Mouse (Mus musculus): ENCODE data around the gene Ptpn1.

The Ptpn1 gene

GRCm38 (mm10) chr2:167947251-167947650 is 15.4 kb downstream of the Ptpn1 start:
- DNase-seq (ENCODE audit: low spot score in 2 of 2), result no peak

GRCm38 (mm10) chr2:167948047-167948446 is 16.2 kb downstream of the Ptpn1 start:
- DNase-seq (ENCODE audit: low spot score in 2 of 2), result no peak

GRCm38 (mm10) chr2:167948557-167948956 is 16.7 kb downstream of the Ptpn1 start:
- no peak for DNase-seq (ENCODE audit: low spot score in 2 of 2)

DNA sequence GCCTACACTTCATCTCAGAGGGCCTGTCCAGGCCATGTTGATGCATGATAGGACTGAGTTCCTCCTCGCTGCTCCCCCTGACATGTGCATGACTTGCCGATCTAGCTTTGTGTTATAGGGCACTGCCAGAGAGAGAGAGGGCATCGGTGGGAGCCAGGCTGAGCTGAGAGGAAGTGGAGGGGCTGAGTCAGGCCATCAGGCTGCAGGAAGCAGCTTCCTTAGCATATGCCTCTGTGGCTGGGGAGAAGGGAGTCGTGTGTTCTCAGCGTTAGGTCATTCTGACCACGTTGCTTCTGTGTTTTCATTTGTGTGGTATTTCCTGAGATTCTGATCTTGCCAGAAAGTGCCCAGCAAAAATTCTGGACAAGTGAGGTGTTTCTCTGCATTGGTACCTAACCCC is 17.4 kb downstream of the Ptpn1 start:
- no peak for DNase-seq (ENCODE audit: low spot score in 2 of 2)

- no peak for DNase-seq (ENCODE audit: low spot score in 2 of 2)
Observed at GRCm38 (mm10) chr2:167949808-167950207, 18.0 kb downstream of the Ptpn1 start.

DNA sequence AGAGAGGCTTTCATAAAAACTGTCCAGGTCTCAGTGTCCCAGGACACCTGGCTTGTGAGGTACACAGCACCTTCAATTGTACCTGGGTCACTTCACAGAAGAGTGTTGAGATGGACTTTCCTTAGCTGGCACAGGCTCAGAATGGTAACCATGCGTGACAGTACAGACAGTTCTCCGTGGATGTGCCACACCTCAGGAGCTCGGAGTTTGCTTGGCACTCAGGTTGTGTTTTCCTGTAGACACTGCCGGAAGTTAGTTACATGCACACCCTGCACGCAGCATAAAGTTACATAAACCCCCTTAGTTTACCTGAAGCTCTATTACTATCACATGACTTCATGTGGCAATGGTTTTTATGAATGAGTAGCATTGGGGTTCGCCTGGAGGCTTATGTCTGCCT is 18.8 kb downstream of the Ptpn1 start:
- no peak for DNase-seq (ENCODE audit: low spot score in 2 of 2)

- no peak for DNase-seq (ENCODE audit: low spot score in 2 of 2)
Observed at GRCm38 (mm10) chr2:167951301-167952211, 19.7 kb downstream of the Ptpn1 start.

- DNase-seq (ENCODE audit: low spot score in 2 of 2), result no peak
Observed at GRCm38 (mm10) chr2:167953819-167954218, 22.0 kb downstream of the Ptpn1 start.

DNA sequence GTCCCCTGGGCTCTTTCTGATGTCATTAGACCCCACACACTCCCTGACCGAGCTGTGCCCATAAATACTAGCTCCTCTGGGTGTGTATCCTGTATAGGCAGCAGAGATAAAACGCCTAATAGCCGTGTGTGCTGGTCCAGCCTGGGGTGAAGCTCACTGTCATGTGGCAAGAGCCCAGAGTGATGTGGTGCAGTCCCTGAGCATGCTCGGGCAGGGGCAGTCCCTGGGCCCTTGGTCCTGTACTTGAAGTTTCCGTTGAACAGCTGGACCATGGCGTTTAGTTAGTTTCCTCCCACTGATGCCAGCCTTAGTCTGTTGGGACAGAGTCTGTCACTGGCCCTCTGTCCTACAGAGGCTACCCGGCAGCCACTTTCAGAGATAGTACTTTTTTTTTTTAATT is 23.1 kb downstream of the Ptpn1 start:
- DNase-seq (ENCODE audit: low spot score in 2 of 2), result no peak

DNA sequence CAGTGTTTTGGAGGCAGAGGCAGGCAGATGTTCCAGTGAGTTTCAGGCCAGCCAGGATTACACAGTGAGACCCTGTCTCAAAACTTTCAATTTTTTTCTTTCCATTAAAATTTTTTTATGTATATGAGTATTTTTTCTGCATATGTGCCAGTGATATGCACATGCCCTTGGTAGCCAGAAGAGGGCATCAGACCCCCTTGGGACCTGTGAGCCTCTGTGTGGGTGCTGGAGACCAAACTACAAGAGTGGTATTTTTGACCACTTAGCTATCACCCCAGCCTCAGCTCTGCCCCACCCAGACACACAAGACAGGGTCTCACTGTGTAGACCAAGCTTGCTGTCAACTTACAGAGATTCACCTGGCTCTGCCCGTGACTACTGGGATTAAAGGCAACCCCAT is 25.7 kb downstream of the Ptpn1 start:
- no peak for DNase-seq (ENCODE audit: low spot score in 2 of 2)

GRCm38 (mm10) chr2:167958082-167958788 is 26.4 kb downstream of the Ptpn1 start:
- no peak for DNase-seq (ENCODE audit: low spot score in 2 of 2)

- peak in 1 of 2 experiments; percentile 50 for DNase-seq (ENCODE audit: low spot score in 2 of 2)
Observed at GRCm38 (mm10) chr2:167958843-167959242, 27.0 kb downstream of the Ptpn1 start.

GRCm38 (mm10) chr2:167959384-167959911 is 27.6 kb downstream of the Ptpn1 start:
- no peak for DNase-seq (ENCODE audit: low spot score in 2 of 2)

- DNase-seq (ENCODE audit: low spot score in 2 of 2), result no peak
Observed at GRCm38 (mm10) chr2:167959996-167960395, 28.1 kb downstream of the Ptpn1 start.

DNA sequence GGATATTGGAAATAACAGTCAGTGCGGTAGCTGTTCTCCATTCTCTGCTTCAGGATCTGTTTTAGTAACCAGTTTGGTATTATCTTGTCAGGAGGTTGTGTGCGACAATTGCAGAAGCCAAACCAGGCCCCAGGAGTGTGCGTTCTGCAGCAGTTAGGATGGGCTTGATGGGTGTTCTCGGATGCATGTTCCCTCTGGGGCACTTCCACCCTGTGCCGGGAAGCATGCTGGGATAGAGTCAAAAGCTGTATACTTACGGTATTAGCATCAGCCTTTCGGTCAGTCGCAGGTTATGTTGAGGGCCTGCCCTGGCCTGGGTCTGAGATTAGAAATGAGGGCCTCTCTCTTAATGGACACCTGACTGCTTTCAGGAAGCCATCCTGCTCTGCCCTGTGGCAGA is 28.7 kb downstream of the Ptpn1 start:
- DNase-seq (ENCODE audit: low spot score in 2 of 2), result no peak

DNA sequence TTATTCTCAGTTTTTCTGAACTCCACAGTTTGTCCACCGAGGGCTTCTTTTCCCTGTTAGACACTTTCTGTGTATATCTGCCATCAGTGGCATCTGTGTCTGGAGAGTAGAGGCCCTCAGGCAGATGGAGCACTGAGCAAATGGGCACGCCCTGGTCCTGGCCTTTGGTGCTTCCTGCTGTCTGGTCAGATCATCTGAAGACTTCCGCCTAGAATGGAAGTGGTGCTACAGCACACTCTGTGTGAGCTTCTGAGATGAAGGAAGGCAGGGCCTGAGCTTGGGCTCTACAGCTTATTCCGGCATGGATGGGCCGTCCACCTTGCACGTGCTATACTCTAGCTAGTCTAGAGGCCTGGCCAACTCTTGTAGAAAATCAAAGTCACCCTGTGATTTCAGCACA is 30.5 kb downstream of the Ptpn1 start:
- DNase-seq (ENCODE audit: low spot score in 2 of 2), result no peak

DNA sequence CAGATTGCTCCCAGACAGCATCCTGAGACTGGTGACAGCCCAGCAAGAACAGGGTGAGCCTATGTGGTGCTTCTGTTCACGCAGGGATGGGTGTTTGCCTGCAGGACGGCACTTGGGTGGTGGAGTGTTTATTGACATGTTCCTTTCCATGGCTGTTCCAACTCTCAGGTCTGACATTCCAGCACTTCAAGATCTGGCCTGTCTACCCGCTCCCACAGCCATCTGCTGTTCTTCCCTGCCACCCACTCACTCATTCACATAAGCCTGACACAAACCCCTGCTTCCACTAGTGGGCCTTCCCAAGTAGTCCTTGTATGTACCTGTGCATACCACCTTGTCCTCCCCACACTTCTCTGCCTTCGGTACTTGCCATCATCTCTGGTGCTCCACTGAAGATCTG is 31.3 kb downstream of the Ptpn1 start:
- DNase-seq (ENCODE audit: low spot score in 2 of 2), result peak; percentile 55 to 60

DNA sequence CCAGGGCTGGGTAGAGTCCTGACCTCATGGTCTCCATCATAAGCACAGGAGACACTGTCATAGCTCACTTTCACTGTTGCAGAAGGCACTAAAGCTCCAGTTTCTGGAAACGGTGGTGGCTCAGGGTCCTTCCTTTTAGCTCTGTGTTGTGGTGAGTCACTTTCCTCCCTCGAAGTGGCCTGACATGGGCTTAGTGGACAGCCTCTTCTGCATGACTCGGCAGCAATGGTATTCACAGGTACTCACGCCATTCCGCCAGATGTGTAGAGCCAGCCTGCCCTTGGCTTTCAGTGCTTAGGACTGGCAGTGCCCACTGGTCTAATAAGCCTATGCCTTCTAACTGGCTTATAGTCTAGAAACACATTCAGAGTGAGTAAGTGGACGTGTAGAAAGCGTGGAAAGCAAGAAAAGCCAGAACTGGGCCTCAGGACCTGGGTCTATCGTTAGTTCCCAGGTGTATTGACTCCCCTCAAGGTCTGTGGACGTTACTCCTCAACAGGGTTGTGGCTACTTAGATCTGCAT is 32.0 kb downstream of the Ptpn1 start:
- no peak for DNase-seq (ENCODE audit: low spot score in 2 of 2)

GRCm38 (mm10) chr2:167964320-167964719 is 32.5 kb downstream of the Ptpn1 start:
- no peak for DNase-seq (ENCODE audit: low spot score in 2 of 2)

DNA sequence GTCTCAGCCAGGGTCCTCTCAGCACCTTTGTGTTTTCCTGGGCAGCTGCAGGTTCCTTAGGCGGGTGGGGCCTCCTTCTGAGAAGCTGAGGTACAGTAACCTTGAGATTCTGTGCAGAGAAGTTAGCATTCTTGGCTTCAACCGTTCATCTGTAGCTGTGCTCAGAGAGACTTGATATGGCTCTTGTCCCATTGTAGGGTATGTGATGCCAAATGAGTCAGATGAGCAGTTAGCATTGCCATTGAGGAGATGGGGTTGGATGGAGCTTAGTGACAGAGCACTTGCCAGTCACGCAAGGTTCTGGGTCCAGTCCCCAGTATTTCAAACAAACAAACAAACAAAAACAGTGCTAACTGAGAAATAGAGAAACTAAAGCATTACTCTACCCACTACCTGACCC is 34.1 kb downstream of the Ptpn1 start:
- no peak for DNase-seq (ENCODE audit: low spot score in 2 of 2)

DNA sequence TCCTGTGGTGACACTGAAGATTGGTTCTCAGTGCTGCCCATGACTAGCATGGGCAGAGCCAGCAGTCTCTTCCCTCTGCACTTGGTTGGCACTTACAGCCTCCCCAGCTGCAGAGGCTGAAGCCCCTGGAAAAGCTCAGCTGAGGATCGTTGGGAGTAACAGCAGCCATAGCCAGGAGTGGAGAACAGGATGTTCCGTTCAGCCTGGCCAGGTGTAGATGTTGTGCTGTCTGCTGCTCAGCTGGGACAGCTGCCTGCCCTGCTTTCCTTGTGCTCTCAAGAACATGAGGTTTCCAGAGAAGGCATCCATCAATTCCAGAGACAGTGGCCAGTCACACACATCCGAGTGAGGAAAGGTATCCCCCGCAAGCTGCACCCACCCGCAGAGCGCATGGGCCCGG is 36.6 kb downstream of the Ptpn1 start:
- no peak for DNase-seq (ENCODE audit: low spot score in 2 of 2)

GRCm38 (mm10) chr2:167969851-167970541 is 38.1 kb downstream of the Ptpn1 start:
- no peak for DNase-seq (ENCODE audit: low spot score in 2 of 2)

All from right cerebral cortex, postnatal 36 days (tissue).